Mouse (Mus musculus) right cerebral cortex, adult 2 months (tissue): ENCODE measurements around the gene Tapbp.
A peak's percentile ranks its signal among the peaks of the same experiment; 100 is the strongest.

ENCODE experiments used
- DNase-seq, 2 experiments: peaks; one replicate each; pipeline ENCODE4 v3.0.0; 2021 to 2022; ENCODE audit warnings: low spot score in 2 of 2

The Tapbp gene

DNA sequence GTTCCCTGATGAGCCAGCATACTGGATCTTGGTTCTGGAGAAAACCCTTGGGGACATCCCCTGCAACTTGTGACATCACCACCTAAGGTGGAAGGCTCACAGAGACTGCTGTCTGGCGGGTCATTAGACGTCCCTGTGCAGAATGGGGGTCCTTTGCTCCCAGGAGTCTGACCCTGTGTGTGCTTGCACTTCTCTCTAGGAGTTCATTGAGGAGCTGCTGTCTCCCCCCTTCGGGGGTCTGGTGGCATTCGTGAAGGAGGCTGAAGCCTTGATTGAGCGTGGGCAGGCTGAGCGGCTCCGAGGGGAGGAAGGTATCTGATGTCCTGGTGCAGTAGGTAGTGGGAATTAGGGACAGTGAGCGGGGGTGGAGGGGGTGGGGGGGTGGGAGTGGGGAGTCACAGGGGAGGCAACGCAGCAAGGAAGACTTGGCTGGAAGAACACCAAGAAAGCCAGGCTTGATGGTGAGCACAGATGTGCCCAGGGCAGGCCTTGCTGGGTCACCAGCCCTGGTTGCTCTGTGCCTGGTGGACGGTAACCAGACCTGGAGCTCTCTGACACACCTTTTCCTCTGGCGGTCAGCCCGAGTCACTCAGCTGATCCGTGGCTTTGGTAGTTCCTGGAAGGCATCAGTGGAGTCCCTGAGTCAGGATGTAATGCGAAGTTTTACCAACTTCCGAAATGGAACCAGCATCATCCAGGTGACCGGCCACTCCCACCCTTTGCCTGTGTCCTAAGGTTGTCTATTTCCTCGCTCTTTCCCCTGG lies 49.6 kb downstream of the Tapbp start:
- DNase-seq, result no peak

- DNase-seq, result no peak
Measured at GRCm38 (mm10) chr17:33965846-33966550, 50.3 kb downstream of the Tapbp start.

- peak; percentile 77 to 81 for DNase-seq
Measured at GRCm38 (mm10) chr17:33968489-33968888, 52.8 kb downstream of the Tapbp start.

GRCm38 (mm10) chr17:33968927-33969326 lies 53.2 kb downstream of the Tapbp start:
- no peak for DNase-seq

GRCm38 (mm10) chr17:33969394-33969793 lies 53.7 kb downstream of the Tapbp start:
- DNase-seq, result no peak

- no peak for DNase-seq
Measured at GRCm38 (mm10) chr17:33972691-33973090, 57.0 kb downstream of the Tapbp start.

- DNase-seq, result no peak
Measured at GRCm38 (mm10) chr17:33973572-33973971, 57.9 kb downstream of the Tapbp start.

DNA sequence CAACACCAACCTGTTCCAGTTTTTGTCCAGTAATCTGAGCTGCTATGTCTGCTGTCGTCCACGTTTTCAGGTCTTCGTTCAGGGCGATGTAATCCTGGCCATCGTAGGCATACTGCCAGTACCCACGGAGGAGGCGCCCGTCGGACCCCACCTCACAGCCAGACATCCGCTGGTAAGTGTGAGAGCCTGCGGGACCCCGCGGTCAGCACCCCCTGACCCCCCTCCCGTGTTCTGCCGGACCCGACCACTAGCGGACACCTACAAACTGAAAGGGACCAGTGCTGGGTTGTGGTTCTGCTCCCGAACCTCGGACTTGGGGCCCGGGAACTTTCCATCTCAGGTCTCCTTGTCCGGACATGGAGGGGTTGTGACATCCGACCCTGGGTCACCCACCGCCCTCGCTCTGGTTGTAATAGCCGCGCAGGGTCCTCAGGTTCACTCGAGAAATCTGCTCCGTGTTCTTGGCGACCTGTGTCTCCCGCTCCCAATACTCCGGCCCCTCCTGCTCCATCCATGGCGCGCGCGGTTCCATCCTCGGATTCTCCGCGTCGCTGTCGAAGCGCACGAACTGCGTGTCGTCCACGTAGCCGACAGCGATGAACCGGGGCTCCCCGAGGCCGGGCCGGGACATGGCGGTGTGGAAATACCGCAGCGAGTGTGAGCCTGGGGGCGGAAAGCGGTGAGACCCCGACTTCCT lies 62.3 kb downstream of the Tapbp start:
- no peak for DNase-seq

GRCm38 (mm10) chr17:33978631-33979031 lies 62.9 kb downstream of the Tapbp start:
- peak in 1 of 2 experiments; percentile 32 for DNase-seq
